Mouse (Mus musculus) stomach, embryonic 15.5 days (tissue): ENCODE measurements around the gene Bmf. TPM values are rescaled to one million over a fixed set of nuclear protein-coding genes. Genes with fewer than 3 reads are reported as not detected.

ENCODE experiments used
- ATAC-seq: fragments of 200-750 bp; cut with Nextera tagmentation; 2 replicates; pipeline ENCODE4 v1.8.0; 2017; ENCODE audit warnings: low read depth, moderate number of reproducible peaks, moderate TSS enrichment; ENCODE audit not compliant: insufficient read depth, low FRiP score
- H3K27ac ChIP-seq: fragments of 300-500 bp; sonication (generic); 2 replicates; pipeline ENCODE4 v1.5.1; 2015; ENCODE audit warnings: mild to moderate bottlenecking, inconsistent platforms
- H3K27me3 ChIP-seq: fragments of 300-500 bp; sonication (generic); replicated peaks from 2 replicates; pipeline ENCODE4 v1.6.1; 2015; ENCODE audit warnings: inconsistent platforms
- H3K36me3 ChIP-seq: fragments of 300-500 bp; sonication (generic); 2 replicates; pipeline ENCODE4 v1.6.1; 2015; ENCODE audit warnings: inconsistent platforms
- H3K4me1 ChIP-seq: fragments of 300-500 bp; sonication (generic); 2 replicates; pipeline ENCODE4 v1.6.1; 2015; ENCODE audit warnings: inconsistent platforms
- H3K4me2 ChIP-seq: fragments of 300-500 bp; sonication (generic); 2 replicates; pipeline ENCODE4 v1.6.1; 2015; ENCODE audit warnings: mild to moderate bottlenecking, inconsistent platforms
- H3K4me3 ChIP-seq: fragments of 300-500 bp; sonication (generic); replicated peaks from 2 replicates; pipeline ENCODE4 v1.5.1; 2015; ENCODE audit warnings: inconsistent platforms
- H3K9ac ChIP-seq: fragments of 300-500 bp; sonication (generic); 2 replicates; pipeline ENCODE4 v1.6.1; 2015; ENCODE audit warnings: inconsistent platforms
- H3K9me3 ChIP-seq: fragments of 300-500 bp; sonication (generic); 2 replicates; pipeline ENCODE4 v1.6.1; 2016; ENCODE audit warnings: inconsistent platforms
- WGBS: fragments of 180-500 bp; shearing (Covaris S2); methylation state at CpG from one replicate; pipeline ENCODE4 v1.1.7; 2015; 5-methylcytosine and 5-hydroxymethylcytosine counted together
- polyA plus RNA-seq: library from polyadenylated mRNA; unstranded; fragments of >200 nt; fragmentation: Nextera tagmentation; extraction: Ambion mirVana; gene quantifications from 2 replicates; pipeline ENCODE4 v1.2.1, GENCODE M21; 2015

The Bmf gene
- polyA plus RNA-seq, 1 experiment from 2014 or later = 3.6 TPM

- no peaks in the 10 kb centered on the region for H3K9me3 ChIP-seq
- peaks cover 8% of the 10 kb centered on the region for H3K4me1 ChIP-seq
- H3K4me3 ChIP-seq = no peak overlapping the region
- no peaks in the 10 kb centered on the region for H3K36me3 ChIP-seq
- no peak for ATAC-seq
- H3K27me3 ChIP-seq = no peaks in the 10 kb centered on the region
- WGBS = 65% methylated on average over 8 of the region's 8 CpGs
- H3K9ac ChIP-seq = no peak overlapping the region
- H3K27ac ChIP-seq = peak overlapping the region; percentile 49
- H3K4me2 ChIP-seq = 0 out of 2 replicates have a peak overlapping the region, but pooled peaks have one; percentile 5
Measured at GRCm38 (mm10) chr2:118509688-118510446, 39.6 kb downstream of the Bmf start.

GRCm38 (mm10) chr2:118507126-118507525 lies 42.4 kb downstream of the Bmf start:
- H3K4me3 ChIP-seq = no peak overlapping the region
- H3K4me2 ChIP-seq = no peak overlapping the region
- H3K9ac ChIP-seq = no peak overlapping the region
- H3K27me3 ChIP-seq = no peaks in the 10 kb centered on the region
- no peaks in the 10 kb centered on the region for H3K36me3 ChIP-seq
- WGBS = 86% methylated on average over 7 of the region's 7 CpGs
- no peak overlapping the region for H3K27ac ChIP-seq
- peaks cover 8% of the 10 kb centered on the region for H3K4me1 ChIP-seq
- no peak for ATAC-seq
- H3K9me3 ChIP-seq = no peaks in the 10 kb centered on the region

GRCm38 (mm10) chr2:118500191-118500590 lies 49.3 kb downstream of the Bmf start:
- 66% methylated on average over 2 of the region's 2 CpGs for WGBS
- no peaks in the 10 kb centered on the region for H3K36me3 ChIP-seq
- no peak overlapping the region for H3K4me3 ChIP-seq
- no peaks in the 10 kb centered on the region for H3K27me3 ChIP-seq
- peaks cover 7% of the 10 kb centered on the region for H3K4me1 ChIP-seq
- no peak overlapping the region for H3K9ac ChIP-seq
- H3K9me3 ChIP-seq = no peaks in the 10 kb centered on the region
- no peak for ATAC-seq
- no peak overlapping the region for H3K4me2 ChIP-seq
- H3K27ac ChIP-seq = no peak overlapping the region

GRCm38 (mm10) chr2:118499135-118499961 lies 50.1 kb downstream of the Bmf start:
- Histone ChIP-seq H3K4me3 (no peak overlapping the region), H3K36me3 (no peaks in the 10 kb centered on the region), H3K27me3 (no peaks in the 10 kb centered on the region), H3K4me2 (no peak overlapping the region), H3K9ac (no peak overlapping the region), H3K4me1 (peaks cover 7% of the 10 kb centered on the region), H3K27ac (no peak overlapping the region), H3K9me3 (no peaks in the 10 kb centered on the region)
- 33% methylated on average over 20 of the region's 20 CpGs for WGBS
- no peak for ATAC-seq

- no peak overlapping the region for H3K9ac ChIP-seq
- no peak for ATAC-seq
- peaks cover 7% of the 10 kb centered on the region for H3K4me1 ChIP-seq
- 80% methylated on average over 6 of the region's 6 CpGs for WGBS
- no peak overlapping the region for H3K4me3 ChIP-seq
- H3K4me2 ChIP-seq = no peak overlapping the region
- no peaks in the 10 kb centered on the region for H3K9me3 ChIP-seq
- H3K27me3 ChIP-seq = no peaks in the 10 kb centered on the region
- H3K36me3 ChIP-seq = no peaks in the 10 kb centered on the region
- H3K27ac ChIP-seq = no peak overlapping the region
Measured at GRCm38 (mm10) chr2:118498476-118498875, 51.0 kb downstream of the Bmf start.

- WGBS = 79% methylated on average over 5 of the region's 5 CpGs
- Histone ChIP-seq H3K4me2 (no peak overlapping the region), H3K4me3 (no peak overlapping the region), H3K27me3 (no peaks in the 10 kb centered on the region), H3K27ac (no peak overlapping the region), H3K4me1 (peaks cover 7% of the 10 kb centered on the region), H3K9me3 (no peaks in the 10 kb centered on the region), H3K9ac (no peak overlapping the region), H3K36me3 (no peaks in the 10 kb centered on the region)
- no peak for ATAC-seq
Measured at GRCm38 (mm10) chr2:118497890-118498289, 51.6 kb downstream of the Bmf start.

- ATAC-seq = no peak
Measured at GRCm38 (mm10) chr2:118495024-118495423, 54.5 kb downstream of the Bmf start.

GRCm38 (mm10) chr2:118491741-118492395 lies 57.6 kb downstream of the Bmf start:
- WGBS = 77% methylated on average over 4 of the region's 4 CpGs

More at GRCm38 (mm10) chr2:118495024-118495423, 54.5 kb downstream of the Bmf start:
- no peak overlapping the region for H3K4me2 ChIP-seq
- H3K27ac ChIP-seq = no peak overlapping the region
- H3K9ac ChIP-seq = no peak overlapping the region
- H3K4me1 ChIP-seq = peaks cover 15% of the 10 kb centered on the region
- H3K36me3 ChIP-seq = no peaks in the 10 kb centered on the region
- no peaks in the 10 kb centered on the region for H3K27me3 ChIP-seq
- WGBS = 71% methylated on average over 9 of the region's 9 CpGs
- no peaks in the 10 kb centered on the region for H3K9me3 ChIP-seq
- H3K4me3 ChIP-seq = no peak overlapping the region

GRCm38 (mm10) chr2:118491281-118491731 lies 58.2 kb downstream of the Bmf start:
- no peak for ATAC-seq
- H3K4me1 ChIP-seq = peaks cover 16% of the 10 kb centered on the region
- H3K4me2 ChIP-seq = no peak overlapping the region
- H3K4me3 ChIP-seq = no peak overlapping the region
- H3K27me3 ChIP-seq = no peaks in the 10 kb centered on the region
- H3K9me3 ChIP-seq = no peaks in the 10 kb centered on the region
- H3K9ac ChIP-seq = no peak overlapping the region
- WGBS = 26% methylated on average over 5 of the region's 5 CpGs
- H3K27ac ChIP-seq = 0 out of 2 replicates have a peak overlapping the region, but pooled peaks have one; percentile 67
- H3K36me3 ChIP-seq = no peaks in the 10 kb centered on the region

More at GRCm38 (mm10) chr2:118491741-118492395, 57.6 kb downstream of the Bmf start:
- 0 out of 2 replicates have a peak overlapping the region, but pooled peaks have one; percentile 21 for H3K27ac ChIP-seq
- H3K4me1 ChIP-seq = peaks cover 16% of the 10 kb centered on the region
- no peak for ATAC-seq
- H3K4me3 ChIP-seq = no peak overlapping the region
- H3K4me2 ChIP-seq = no peak overlapping the region
- H3K27me3 ChIP-seq = no peaks in the 10 kb centered on the region
- no peaks in the 10 kb centered on the region for H3K9me3 ChIP-seq
- H3K36me3 ChIP-seq = no peaks in the 10 kb centered on the region
- H3K9ac ChIP-seq = no peak overlapping the region

GRCm38 (mm10) chr2:118490241-118491091 lies 59.0 kb downstream of the Bmf start:
- peak; percentile 77; the same call in 1 of the 2 replicates for ATAC-seq
- Histone ChIP-seq H3K4me3 (no peak overlapping the region), H3K27me3 (no peaks in the 10 kb centered on the region), H3K36me3 (no peaks in the 10 kb centered on the region), H3K4me1 (peaks cover 16% of the 10 kb centered on the region), H3K9ac (no peak overlapping the region), H3K4me2 (0 out of 2 replicates have a peak overlapping the region, but pooled peaks have one; percentile 21), H3K9me3 (no peaks in the 10 kb centered on the region), H3K27ac (peak overlapping the region; percentile 67)
- 29% methylated on average over 12 of the region's 12 CpGs for WGBS

GRCm38 (mm10) chr2:118487806-118488205 lies 61.7 kb downstream of the Bmf start:
- no peak overlapping the region for H3K4me3 ChIP-seq
- ATAC-seq = no peak
- H3K36me3 ChIP-seq = no peaks in the 10 kb centered on the region
- no peak overlapping the region for H3K27ac ChIP-seq
- H3K27me3 ChIP-seq = no peaks in the 10 kb centered on the region
- peaks cover 16% of the 10 kb centered on the region for H3K4me1 ChIP-seq
- H3K9ac ChIP-seq = no peak overlapping the region
- no peaks in the 10 kb centered on the region for H3K9me3 ChIP-seq
- 68% methylated on average over 3 of the region's 3 CpGs for WGBS
- no peak overlapping the region for H3K4me2 ChIP-seq
